In the genomic region with DNA sequence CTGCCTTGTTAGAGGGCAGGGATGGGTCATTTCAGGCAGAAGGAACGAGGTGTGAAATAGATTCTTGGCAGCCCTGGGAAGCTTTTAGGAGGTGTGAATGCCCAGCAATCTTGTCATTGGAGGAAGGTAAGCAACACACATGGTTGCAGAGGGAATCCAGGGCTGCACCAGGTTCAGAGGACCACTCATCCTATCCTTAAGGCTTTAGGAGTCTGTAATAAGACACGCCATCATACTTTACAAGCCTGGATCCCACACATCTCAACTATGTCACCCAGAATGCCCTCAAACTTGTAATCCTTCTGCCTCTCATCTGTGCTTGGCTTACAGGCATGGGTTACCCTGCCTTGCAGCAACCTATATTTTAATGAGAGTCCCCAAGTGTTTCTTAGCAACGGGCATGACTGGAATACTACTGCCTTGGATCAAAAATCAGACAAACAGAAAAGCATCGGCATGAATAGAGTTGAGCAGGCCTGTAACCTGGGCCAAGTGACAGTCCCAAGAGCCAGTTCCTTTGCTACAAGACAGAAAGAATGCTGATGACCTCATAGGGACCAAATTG, we compare ENCODE assay signal across 23 mouse cellular contexts.
DNase-seq lines count a peak whose midpoint lies in the region; ATAC-seq lines count a peak whose summit lies in the region.
"Had no signal": no experiment of that assay in that cellular context is flagged by ENCODE, and none has a peak within 500 bp of the region (broad histone marks: within the 10 kb centered on the region; RNA-seq: fewer than 3 reads in every experiment).

No protein-coding gene starts in this region.

- H3K4me2 ChIP-seq in forebrain, embryonic 14.5 days (ENCODE audit: low read length): no peak overlapping the region
- H3K4me2 ChIP-seq in forebrain, embryonic 11.5 days (ENCODE audit: low read depth, low read length, severe bottlenecking): no peak overlapping the region
- H3K4me2 ChIP-seq in hindbrain, embryonic 15.5 days: no peak overlapping the region
- H3K4me2 ChIP-seq in hindbrain, embryonic 14.5 days (replicated peaks): no peak overlapping the region
- H3K4me2 ChIP-seq in limb, embryonic 12.5 days: no peak overlapping the region
- no peak overlapping the region for H3K4me2 ChIP-seq in midbrain, embryonic 16.5 days (ENCODE audit: low read length)
- H3K4me2 ChIP-seq: heart, embryonic 12.5 days; liver, embryonic 13.5 days; lung, embryonic 14.5 days had no signal

- H3K27me3 ChIP-seq in forebrain, embryonic 14.5 days (replicated peaks; ENCODE audit: control insufficient read depth, insufficient read depth, low read length): no peaks in the 10 kb centered on the region
- no peaks in the 10 kb centered on the region for H3K27me3 ChIP-seq in forebrain, embryonic 11.5 days (ENCODE audit: control insufficient read depth, insufficient read depth, low read length)
- no peaks in the 10 kb centered on the region for H3K27me3 ChIP-seq in hindbrain, embryonic 15.5 days
- no peaks in the 10 kb centered on the region for H3K27me3 ChIP-seq in hindbrain, embryonic 14.5 days (ENCODE audit: control insufficient read depth, insufficient read depth, low read length)
- H3K27me3 ChIP-seq in limb, embryonic 12.5 days: peaks cover 5% of the 10 kb centered on the region; the same call in 1 of the 2 replicates
- no peaks in the 10 kb centered on the region for H3K27me3 ChIP-seq in midbrain, embryonic 16.5 days (ENCODE audit: control insufficient read depth, insufficient read depth, low read depth, low read length)
- H3K27me3 ChIP-seq: liver, embryonic 13.5 days had no signal

- no peak overlapping the region for H3K9ac ChIP-seq in forebrain, embryonic 14.5 days (ENCODE audit: low read length)
- H3K9ac ChIP-seq in forebrain, embryonic 11.5 days (ENCODE audit: low read length): no peak overlapping the region
- no peak overlapping the region for H3K9ac ChIP-seq in hindbrain, embryonic 15.5 days
- H3K9ac ChIP-seq in hindbrain, embryonic 14.5 days: no peak overlapping the region
- H3K9ac ChIP-seq in limb, embryonic 12.5 days (replicated peaks): no peak overlapping the region
- H3K9ac ChIP-seq in midbrain, embryonic 16.5 days (ENCODE audit: low read depth, low read length): no peak overlapping the region
- H3K9ac ChIP-seq: heart, embryonic 12.5 days; liver, embryonic 13.5 days; lung, embryonic 14.5 days had no signal

- DNase-seq in forebrain, embryonic 14.5 days (ENCODE audit: low spot score): peak; percentile 27
- DNase-seq in forebrain, embryonic 11.5 days (ENCODE audit: low spot score): no peak
- DNase-seq in hindbrain, embryonic 14.5 days (ENCODE audit: low spot score): no peak
- no peak for DNase-seq in heart, adult 18-20 months
- DNase-seq in cerebellum, postnatal 10 days: no peak
- DNase-seq: adrenal gland, postnatal 14 days; cerebellum, adult 11 months; cerebellum, postnatal 25 days; gastrocnemius, postnatal 36 days; kidney, adult 8-10 months; kidney, postnatal 14 days; liver, embryonic 13.5 days; lung, embryonic 14.5 days; lung, postnatal 4 days; retina, postnatal 1 day; right cerebral cortex, postnatal 4 days; thymus, postnatal 14 days had no signal

- H3K36me3 ChIP-seq in forebrain, embryonic 14.5 days (ENCODE audit: control insufficient read depth, insufficient read depth, low read length): no peaks in the 10 kb centered on the region
- H3K36me3 ChIP-seq in forebrain, embryonic 11.5 days (ENCODE audit: control insufficient read depth, insufficient read depth, low read length): no peaks in the 10 kb centered on the region
- no peaks in the 10 kb centered on the region for H3K36me3 ChIP-seq in hindbrain, embryonic 15.5 days
- H3K36me3 ChIP-seq in hindbrain, embryonic 14.5 days (replicated peaks; ENCODE audit: control insufficient read depth, insufficient read depth): no peaks in the 10 kb centered on the region
- no peaks in the 10 kb centered on the region for H3K36me3 ChIP-seq in limb, embryonic 12.5 days
- no peaks in the 10 kb centered on the region for H3K36me3 ChIP-seq in midbrain, embryonic 16.5 days (ENCODE audit: control insufficient read depth, insufficient read depth, low read length)
- H3K36me3 ChIP-seq: heart, embryonic 12.5 days; liver, embryonic 13.5 days had no signal

- H3K4me1 ChIP-seq in forebrain, embryonic 14.5 days (ENCODE audit: control insufficient read depth, insufficient read depth, low read length): peaks cover 3% of the 10 kb centered on the region; the same call in 1 of the 2 replicates
- no peaks in the 10 kb centered on the region for H3K4me1 ChIP-seq in forebrain, embryonic 11.5 days (replicated peaks; ENCODE audit: control insufficient read depth, insufficient read depth, low read length)
- H3K4me1 ChIP-seq in hindbrain, embryonic 15.5 days (replicated peaks): peaks cover 27% of the 10 kb centered on the region
- H3K4me1 ChIP-seq in hindbrain, embryonic 14.5 days (replicated peaks; ENCODE audit: control insufficient read depth, insufficient read depth, low read length): peaks cover 16% of the 10 kb centered on the region; the same call in 1 of the 2 replicates
- peaks cover 36% of the 10 kb centered on the region for H3K4me1 ChIP-seq in limb, embryonic 12.5 days (replicated peaks)
- H3K4me1 ChIP-seq in midbrain, embryonic 16.5 days (ENCODE audit: control insufficient read depth, insufficient read depth, low read length): peaks cover 20% of the 10 kb centered on the region
- H3K4me1 ChIP-seq: liver, embryonic 13.5 days had no signal

- WGBS in forebrain, embryonic 14.5 days: 63% methylated on average over 4 of the region's 4 CpGs
- 73% methylated on average over 4 of the region's 4 CpGs for WGBS in forebrain, embryonic 11.5 days
- 57% methylated on average over 4 of the region's 4 CpGs for WGBS in hindbrain, embryonic 15.5 days
- WGBS in hindbrain, embryonic 14.5 days: 57% methylated on average over 4 of the region's 4 CpGs
- 35% methylated on average over 4 of the region's 4 CpGs for WGBS in limb, embryonic 12.5 days
- 55% methylated on average over 4 of the region's 4 CpGs for WGBS in midbrain, embryonic 16.5 days

- no peaks in the 10 kb centered on the region for H3K9me3 ChIP-seq in forebrain, embryonic 14.5 days (replicated peaks; ENCODE audit: control insufficient read depth, low read length)
- H3K9me3 ChIP-seq in forebrain, embryonic 11.5 days (ENCODE audit: control insufficient read depth, low read length): no peaks in the 10 kb centered on the region
- no peaks in the 10 kb centered on the region for H3K9me3 ChIP-seq in hindbrain, embryonic 15.5 days
- no peaks in the 10 kb centered on the region for H3K9me3 ChIP-seq in hindbrain, embryonic 14.5 days (ENCODE audit: control insufficient read depth, low read length)
- H3K9me3 ChIP-seq in limb, embryonic 12.5 days: no peaks in the 10 kb centered on the region
- no peaks in the 10 kb centered on the region for H3K9me3 ChIP-seq in midbrain, embryonic 16.5 days (replicated peaks; ENCODE audit: control insufficient read depth, low read length, poor library complexity, severe bottlenecking)
- H3K9me3 ChIP-seq: heart, embryonic 12.5 days; liver, embryonic 13.5 days had no signal

- ATAC-seq in forebrain, embryonic 14.5 days: peak; percentile 32; the same call in 1 of the 2 replicates
- ATAC-seq in forebrain, embryonic 11.5 days (replicated peaks; ENCODE audit: low FRiP score): no peak
- ATAC-seq in hindbrain, embryonic 15.5 days (ENCODE audit: low FRiP score, low read depth): peak; percentile 19; the same call in 1 of the 2 replicates
- no peak for ATAC-seq in hindbrain, embryonic 14.5 days (ENCODE audit: low FRiP score)
- 0 out of 2 replicates have a peak, but pooled peaks have one; percentile 20 for ATAC-seq in limb, embryonic 12.5 days (ENCODE audit: insufficient number of reproducible peaks, insufficient read depth, low FRiP score, low TSS enrichment, low read depth)
- ATAC-seq in midbrain, embryonic 16.5 days: peak; percentile 26; the same call in 1 of the 2 replicates
- ATAC-seq: CD4-positive, CD25-positive, alpha-beta regulatory T cell, adult 4 months had no signal

- no peak overlapping the region for H3K4me3 ChIP-seq in forebrain, embryonic 14.5 days (ENCODE audit: low read depth, low read length)
- H3K4me3 ChIP-seq in forebrain, embryonic 11.5 days (ENCODE audit: low read depth, low read length): no peak overlapping the region
- no peak overlapping the region for H3K4me3 ChIP-seq in hindbrain, embryonic 15.5 days
- H3K4me3 ChIP-seq in hindbrain, embryonic 14.5 days (replicated peaks; ENCODE audit: low read length): no peak overlapping the region
- no peak overlapping the region for H3K4me3 ChIP-seq in limb, embryonic 12.5 days (replicated peaks)
- no peak overlapping the region for H3K4me3 ChIP-seq in midbrain, embryonic 16.5 days (ENCODE audit: low read depth, low read length)
- H3K4me3 ChIP-seq: heart, embryonic 12.5 days; layer of hippocampus, adult 2 months; liver, embryonic 13.5 days had no signal

- no peak overlapping the region for H3K27ac ChIP-seq in forebrain, embryonic 14.5 days (ENCODE audit: low read depth, low read length)
- H3K27ac ChIP-seq in forebrain, embryonic 11.5 days (ENCODE audit: low read depth, low read length): no peak overlapping the region
- no peak overlapping the region for H3K27ac ChIP-seq in hindbrain, embryonic 15.5 days (replicated peaks)
- no peak overlapping the region for H3K27ac ChIP-seq in hindbrain, embryonic 14.5 days
- H3K27ac ChIP-seq in limb, embryonic 12.5 days: no peak overlapping the region
- H3K27ac ChIP-seq in midbrain, embryonic 16.5 days (ENCODE audit: low read length): no peak overlapping the region
- H3K27ac ChIP-seq: layer of hippocampus, adult 2 months; liver, embryonic 13.5 days had no signal

Comparison
In these comparisons a context has a peak if more than half of its experiments do, and no peak if none do; other contexts are left out.
1. ATAC-seq: peak in forebrain, embryonic 14.5 days (single experiment), hindbrain, embryonic 15.5 days (single experiment), limb, embryonic 12.5 days (single experiment) and midbrain, embryonic 16.5 days (single experiment); none in forebrain, embryonic 11.5 days (single experiment) and hindbrain, embryonic 14.5 days (single experiment).